Comparison of ENCODE assay signal across 20 mouse cellular contexts in genomic region chr19:4610109-4610508, GRCm38 (mm10). TPM values are rescaled to one million over a fixed set of nuclear protein-coding genes. Genes with fewer than 3 reads are reported as not detected.
DNase-seq lines count a peak whose midpoint lies in the region; TF ChIP-seq lines count a peak whose summit lies in the region.
"Had no signal": no experiment of that assay in that cellular context is flagged by ENCODE, and none has a peak within 500 bp of the region (broad histone marks: within the 10 kb centered on the region; RNA-seq: fewer than 3 reads in every experiment).

No protein-coding gene starts in this region.

- H3K4me1 ChIP-seq in lung, adult 2 months (ENCODE audit: control insufficient read depth, insufficient read depth, low read length) = no peaks in the 10 kb centered on the region

- 48% methylated on average over 4 of the region's 4 CpGs for WGBS in lung, adult 2 months

- H3K4me3 ChIP-seq in lung, adult 2 months (replicated peaks; ENCODE audit: extremely low read depth, low read depth, low read length) = no peak overlapping the region
- H3K4me3 ChIP-seq: forebrain, embryonic 15.5 days; hindbrain, embryonic 13.5 days; limb, embryonic 13.5 days; liver, embryonic 12.5 days had no signal

- TF ChIP-seq POLR2A in lung, adult 2 months (IDR thresholded peaks at IDR 0.05; ENCODE audit: borderline replicate concordance, extremely low read depth, low read depth, low read length) = no peak

- no peak for TF ChIP-seq CTCF in lung, adult 2 months (IDR thresholded peaks at IDR 0.05; ENCODE audit: insufficient read depth, low read length)

- peak; percentile 71 for DNase-seq in gastrocnemius, adult 18-20 months (ENCODE audit: low spot score)
- DNase-seq in gastrocnemius, postnatal 10 days = no peak
- peak; percentile 53 to 54 for DNase-seq in heart, adult 9 months (ENCODE audit: low spot score in 2 of 2)
- DNase-seq in heart, postnatal 4 days = no peak
- peak; percentile 47 to 63 for DNase-seq in lung, adult 18-20 months
- DNase-seq in lung, adult 2 months = no peak
- DNase-seq in skeletal muscle tissue, adult 2 months (ENCODE audit: low read depth, low spot score) = peak; percentile 69
- DNase-seq: adrenal gland, postnatal 14 days; cerebellum, adult 9-10 months; kidney, adult 18-20 months; layer of hippocampus, adult 9-11 months; lung, embryonic 14.5 days; thymus, adult 2 months; thymus, postnatal 4 days had no signal

RNA-seq across cellular contexts. Expression of gene Lrfn4, which starts 5.4 kb away (rescaled TPM):
- total RNA-seq in gastrocnemius, adult 18-20 months (2021) = 1 to 10 TPM in 1 of 2 experiments, under 1 TPM in 1; 0.94 to 1.2 TPM
- 1 to 10 TPM; 5.1 to 7.1 TPM for total RNA-seq in gastrocnemius, postnatal 10 days (2021)
- 10 to 100 TPM; 19.1 to 20.5 TPM for total RNA-seq in heart, postnatal 4 days (2021)
- 24.6 and 28.8 TPM in 2 replicates for polyA plus RNA-seq in lung, adult 2 months (2012; rRNA removed)
- total RNA-seq: monocyte, adult 5-6 weeks; neutrophil, adult 5-6 weeks had no signal

RNA-seq across cellular contexts. Expression of gene Rce1, which starts 15.3 kb away (rescaled TPM):
- 1 to 10 TPM; 4.3 to 4.5 TPM for total RNA-seq in gastrocnemius, adult 18-20 months (2021)
- 10 to 100 TPM in 1 of 2 experiments, 1 to 10 TPM in 1; 8.8 to 10.1 TPM for total RNA-seq in gastrocnemius, postnatal 10 days (2021)
- 10 to 100 TPM; 16.1 to 18.0 TPM for total RNA-seq in heart, postnatal 4 days (2021)
- polyA plus RNA-seq in lung, adult 2 months (2012; rRNA removed) = 86.2 and 98.0 TPM in 2 replicates

Comparison
In these comparisons a context has a peak if more than half of its experiments do, and no peak if none do; other contexts are left out.
1. DNase-seq: peak in gastrocnemius, adult 18-20 months (single experiment), heart, adult 9 months (2 of 2), lung, adult 18-20 months (2 of 2) and skeletal muscle tissue, adult 2 months (single experiment); none in gastrocnemius, postnatal 10 days (single experiment), heart, postnatal 4 days (single experiment) and lung, adult 2 months (single experiment).